Mouse (Mus musculus) cerebellum, postnatal 4 days (tissue): Measurements from ENCODE around the gene Rpl24.
A peak's percentile ranks its signal among the peaks of the same experiment; 100 is the strongest.
"Not testable (repeated sequence)": the region's sequence is repeated elsewhere in the genome, so short reads cannot be mapped to it uniquely, and the experiment has no call there.

Experiments
- DNase-seq, 2 experiments: peaks; one replicate each; pipeline ENCODE4 v3.0.0; 2022; ENCODE audit warnings: low spot score in 2 of 2, mixed read lengths in 1 of 2

Rpl24 gene

GRCm38 (mm10) chr16:55966212-55966871, at the start of gene Rpl24:
Gene Rpl24 (plus strand): TSS chr16:55966275.
- peak; percentile 96 to 98 for DNase-seq

DNA sequence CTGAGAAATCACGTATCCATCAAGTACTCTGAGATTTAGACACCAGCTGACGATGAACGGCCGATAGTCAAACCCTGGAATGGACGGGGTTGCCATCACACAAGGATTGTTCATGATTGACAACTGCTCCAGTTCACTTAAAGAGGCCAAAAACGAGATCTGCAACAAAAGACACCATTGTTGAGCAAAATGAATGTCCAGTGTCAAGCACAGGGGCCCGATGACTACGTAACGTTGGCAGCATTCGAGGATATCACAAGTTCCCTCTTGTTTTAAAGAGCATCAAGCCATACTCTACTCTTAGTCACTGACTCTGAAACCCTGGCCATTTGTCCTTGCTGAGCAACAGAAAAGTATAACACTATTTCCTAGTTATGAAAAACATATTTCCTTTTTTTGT, 44.0 kb upstream of the Rpl24 start:
- DNase-seq: no peak

- DNase-seq: no peak
Measured at GRCm38 (mm10) chr16:55924010-55924409, 42.1 kb upstream of the Rpl24 start.

GRCm38 (mm10) chr16:55933681-55934343, 32.3 kb upstream of the Rpl24 start:
- DNase-seq: peak in 1 of 2 experiments; percentile 38

DNA sequence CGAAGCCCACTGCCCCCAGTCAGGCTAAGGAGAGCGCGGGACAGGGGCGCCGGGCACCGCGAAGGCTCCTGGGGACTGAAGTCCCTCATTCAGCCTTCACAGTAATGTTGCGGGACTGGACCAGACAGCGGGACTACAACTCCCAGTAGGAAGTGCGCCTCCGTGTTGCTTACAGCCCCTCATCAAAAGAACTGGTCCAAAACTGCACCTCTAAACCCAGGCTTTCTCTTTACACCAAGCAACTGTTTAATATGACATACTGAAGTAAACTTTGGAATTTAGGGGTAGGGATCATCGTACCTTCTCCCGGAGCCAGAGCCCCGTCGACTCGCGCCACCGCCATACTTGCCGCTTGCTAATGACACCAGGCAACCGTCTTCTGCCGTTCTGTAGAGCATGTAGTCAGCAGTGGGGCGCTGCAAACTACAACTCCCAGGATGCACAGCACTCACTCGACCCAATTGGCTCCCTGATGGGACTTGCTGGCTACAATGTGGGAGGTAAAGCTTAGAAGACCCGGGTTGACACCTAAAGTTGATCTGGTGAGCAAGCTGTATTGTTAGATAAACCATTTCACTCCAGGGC, 31.5 kb upstream of the Rpl24 start, which contains the start of gene Cep97:
Gene Cep97 (minus strand): TSS at position 403 of the 585 bp plus-strand sequence.
- DNase-seq: peak; percentile 60 to 81

GRCm38 (mm10) chr16:55938761-55939160, 27.3 kb upstream of the Rpl24 start:
- no peak for DNase-seq

- no peak for DNase-seq
Measured at GRCm38 (mm10) chr16:55939703-55940102, 26.4 kb upstream of the Rpl24 start.

DNA sequence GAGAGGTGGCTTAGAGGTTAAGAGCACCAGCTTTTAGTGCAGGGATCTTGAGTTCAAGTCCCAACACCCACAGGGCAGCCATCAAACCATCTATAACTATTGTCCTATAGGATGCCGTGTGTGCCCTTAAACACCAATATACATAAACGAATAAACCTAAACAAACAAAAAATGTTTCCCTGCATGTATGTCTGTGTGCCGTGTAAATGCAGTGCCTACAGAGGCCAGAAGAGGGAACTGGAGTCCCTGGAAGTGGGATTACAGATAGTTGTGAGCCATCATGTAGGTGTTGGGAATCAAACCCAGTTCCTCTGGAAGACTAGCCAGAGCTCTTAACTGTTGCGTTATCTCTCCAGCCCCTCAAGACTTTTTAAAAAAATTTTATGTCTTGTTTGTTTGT, 25.3 kb upstream of the Rpl24 start:
- no peak for DNase-seq

GRCm38 (mm10) chr16:55947266-55947665, 18.8 kb upstream of the Rpl24 start:
- DNase-seq: no peak

GRCm38 (mm10) chr16:55947876-55948410, 18.1 kb upstream of the Rpl24 start:
- not testable (repeated sequence) for DNase-seq

DNA sequence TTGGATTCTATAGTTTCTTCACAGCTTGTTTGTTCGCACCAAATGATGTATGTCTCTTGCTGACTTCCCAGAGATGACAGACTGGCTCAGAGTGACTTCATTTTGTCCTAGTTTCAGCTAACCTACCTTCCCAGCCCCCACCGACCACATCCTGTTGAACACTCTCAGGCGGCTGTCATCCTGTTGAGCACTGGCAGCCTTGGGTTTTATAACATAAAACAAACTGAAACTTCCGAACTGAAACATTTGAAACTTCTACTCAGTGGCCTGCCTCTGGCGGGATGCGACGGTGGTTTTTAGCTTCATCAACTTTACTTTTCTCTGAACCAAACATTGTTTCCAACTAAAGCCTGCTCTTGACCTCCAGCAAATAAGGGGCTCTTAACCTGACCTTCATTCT, 17.1 kb upstream of the Rpl24 start:
- no peak for DNase-seq

DNA sequence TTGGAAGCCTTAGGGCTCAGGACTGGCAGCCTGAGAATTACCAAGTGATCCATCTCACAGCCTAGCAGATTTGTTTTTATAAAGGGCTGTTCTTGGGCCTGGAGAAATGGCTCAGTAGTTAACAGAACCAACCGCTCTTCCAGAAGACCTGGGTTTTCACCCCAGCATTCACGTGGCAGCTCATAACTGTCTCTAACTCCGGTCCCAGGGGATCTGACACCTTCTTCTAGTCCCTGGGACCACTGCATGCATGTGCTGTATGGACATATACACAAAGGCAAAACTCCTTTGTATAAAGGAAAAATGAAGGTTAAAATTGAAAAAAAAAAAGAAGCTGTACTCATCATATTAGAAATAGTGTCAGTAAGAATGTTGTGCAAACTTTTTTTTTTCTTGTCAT, 15.6 kb upstream of the Rpl24 start:
- DNase-seq: no peak

DNA sequence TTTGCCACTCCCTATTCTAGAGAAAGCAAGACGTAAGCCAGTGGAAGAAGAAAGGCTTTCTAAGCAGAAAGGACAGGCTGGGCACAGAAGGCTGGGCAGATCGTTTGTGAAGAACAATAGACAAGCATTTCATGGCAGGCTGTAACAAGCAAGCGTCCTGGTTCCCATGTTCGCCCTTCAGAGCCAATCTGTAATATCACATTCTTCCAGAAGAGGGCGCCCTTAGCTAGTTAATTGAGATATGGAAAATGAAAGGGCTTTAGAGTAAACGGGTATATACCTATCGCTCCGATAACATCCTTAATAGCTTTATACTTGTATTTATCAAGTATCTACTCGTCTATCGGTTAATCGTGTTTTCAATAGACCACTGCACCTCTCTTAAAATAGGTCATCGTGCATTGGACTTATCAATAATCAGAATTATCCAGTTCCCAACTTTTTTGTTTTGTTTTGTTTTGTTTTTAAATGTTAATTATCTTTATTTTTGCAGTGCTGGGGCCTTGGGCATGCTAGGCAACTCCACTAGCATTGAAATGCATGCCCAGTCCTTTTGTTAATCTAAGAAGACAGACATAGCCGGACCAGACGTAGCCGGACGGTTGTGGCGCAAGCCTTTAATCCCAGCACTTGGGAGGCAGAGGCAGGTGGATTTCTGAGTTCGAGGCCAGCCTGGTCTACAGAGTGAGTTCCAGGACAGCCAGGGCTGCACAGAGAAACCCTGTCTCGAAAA, 15.0 kb upstream of the Rpl24 start:
- DNase-seq: peak in 1 of 2 experiments; percentile 68

- no peak for DNase-seq
Measured at GRCm38 (mm10) chr16:55951679-55952327, 14.3 kb upstream of the Rpl24 start.

GRCm38 (mm10) chr16:55952771-55953170, 13.3 kb upstream of the Rpl24 start:
- DNase-seq: no peak

GRCm38 (mm10) chr16:55954196-55954595, 11.9 kb upstream of the Rpl24 start:
- DNase-seq: not testable (repeated sequence)

GRCm38 (mm10) chr16:55963068-55963467, 3.0 kb upstream of the Rpl24 start:
- not testable (repeated sequence) for DNase-seq

GRCm38 (mm10) chr16:55964126-55964949, 1.7 kb upstream of the Rpl24 start:
- DNase-seq: no peak

GRCm38 (mm10) chr16:55967221-55967620, 1.1 kb downstream of the Rpl24 start:
- no peak for DNase-seq

DNA sequence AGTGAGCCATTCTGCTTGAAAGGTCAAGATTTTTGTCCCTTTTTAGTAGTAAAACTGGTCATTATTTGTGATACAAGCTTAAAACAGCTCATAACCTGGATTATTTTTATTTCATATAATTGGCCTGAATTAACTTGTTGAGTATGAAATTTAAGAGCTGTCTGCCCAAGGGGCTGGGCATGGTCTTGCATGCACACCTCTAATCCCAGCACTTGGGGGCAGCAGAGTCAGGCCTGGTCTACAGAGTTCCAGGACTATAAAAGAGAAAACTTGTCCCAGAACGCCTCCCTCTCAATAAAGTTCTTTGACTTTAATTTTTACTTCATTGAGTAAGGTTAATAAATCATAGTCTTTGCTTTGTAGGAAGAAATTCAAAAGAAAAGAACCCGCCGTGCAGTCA, 3.1 kb downstream of the Rpl24 start:
- DNase-seq: peak in 1 of 2 experiments; percentile 34

- DNase-seq: no peak
Measured at GRCm38 (mm10) chr16:55970416-55970815, 4.3 kb downstream of the Rpl24 start.
